Mouse (Mus musculus) heart, adult 18-20 months (tissue): ENCODE measurements around the gene Ube4a. TPM values are rescaled to one million over a fixed set of nuclear protein-coding genes. Genes with fewer than 3 reads are reported as not detected.

Experiments
- DNase-seq, 2 experiments: peaks; one replicate each; pipeline ENCODE4 v3.0.0; 2021 to 2022; ENCODE audit warnings: mixed read lengths in 1 of 2
- total RNA-seq, 2 experiments: library from RNA; stranded (reverse); gene quantifications; 2 replicates each; pipeline ENCODE4 v1.2.3; 2021

Gene Ube4a
- total RNA-seq, 2 experiments from 2014 or later, result 33.8 to 35.5 TPM

GRCm38 (mm10) chr9:44899716-44900115 lies 65.7 kb downstream of the Ube4a start:
- no peak for DNase-seq

- no peak for DNase-seq
Observed at GRCm38 (mm10) chr9:44897024-44897423, 68.4 kb downstream of the Ube4a start.

GRCm38 (mm10) chr9:44892664-44893063 lies 72.7 kb downstream of the Ube4a start:
- DNase-seq, result no peak

GRCm38 (mm10) chr9:44891210-44891609 lies 74.2 kb downstream of the Ube4a start:
- DNase-seq, result no peak

- DNase-seq, result no peak
Observed at GRCm38 (mm10) chr9:44890122-44890521, 75.3 kb downstream of the Ube4a start.

GRCm38 (mm10) chr9:44888114-44888624 lies 77.2 kb downstream of the Ube4a start:
- no peak for DNase-seq

GRCm38 (mm10) chr9:44882981-44883569 lies 82.3 kb downstream of the Ube4a start:
- DNase-seq, result no peak

- peak; percentile 36 to 46 for DNase-seq
Observed at GRCm38 (mm10) chr9:44882436-44882980, 82.9 kb downstream of the Ube4a start.

GRCm38 (mm10) chr9:44881941-44882435 lies 83.4 kb downstream of the Ube4a start:
- peak; percentile 83 to 86 for DNase-seq

- DNase-seq, result peak; percentile 97 to 99
Observed at GRCm38 (mm10) chr9:44881221-44881871, 84.1 kb downstream of the Ube4a start, which contains the start of gene Kmt2a. TSS of gene Kmt2a (minus strand) at chr9:44881296.

- peak; percentile 29 to 37 for DNase-seq
Observed at GRCm38 (mm10) chr9:44880309-44881081, 84.9 kb downstream of the Ube4a start.

GRCm38 (mm10) chr9:44879694-44880271 lies 85.6 kb downstream of the Ube4a start:
- peak; percentile 34 to 41 for DNase-seq

GRCm38 (mm10) chr9:44878776-44879500 lies 86.5 kb downstream of the Ube4a start:
- no peak for DNase-seq

- no peak for DNase-seq
Observed at GRCm38 (mm10) chr9:44877686-44878085, 87.7 kb downstream of the Ube4a start.

- DNase-seq, result peak; percentile 47 to 59
Observed at GRCm38 (mm10) chr9:44875476-44875875, 89.9 kb downstream of the Ube4a start.

- no peak for DNase-seq
Observed at GRCm38 (mm10) chr9:44874198-44874597, 91.2 kb downstream of the Ube4a start.

- DNase-seq, result no peak
Observed at GRCm38 (mm10) chr9:44873665-44874064, 91.7 kb downstream of the Ube4a start.
